Mouse (Mus musculus): ENCODE data around the gene Irgm2. TPM values are rescaled to one million over a fixed set of nuclear protein-coding genes. Genes with fewer than 3 reads are reported as not detected.
"Not testable (repeated sequence)": the region's sequence is repeated elsewhere in the genome, so short reads cannot be mapped to it uniquely, and the experiment has no call there.

Gene Irgm2
- polyA plus RNA-seq, 1 experiment from 2014 or later = 2.6 TPM

GRCm38 (mm10) chr11:58214391-58215048 lies 15.1 kb downstream of the Irgm2 start:
- Histone ChIP-seq H3K27me3 (no peaks in the 10 kb centered on the region), H3K4me3 (replicated peaks) (peak overlapping the region; percentile 75), H3K27ac (peak overlapping the region; percentile 89), H3K9me3 (replicated peaks) (no peaks in the 10 kb centered on the region), H3K4me2 (peak overlapping the region; percentile 70), H3K9ac (peak overlapping the region; percentile 86), H3K36me3 (no peaks in the 10 kb centered on the region), H3K4me1 (replicated peaks) (peaks cover 79% of the 10 kb centered on the region)
- peak; percentile 93 for ATAC-seq (ENCODE audit: low read depth)
- WGBS (ENCODE audit: insufficient replicate concordance) = 16% methylated on average over 16 of the region's 17 CpGs
- DNase-seq = peak; percentile 86

DNA sequence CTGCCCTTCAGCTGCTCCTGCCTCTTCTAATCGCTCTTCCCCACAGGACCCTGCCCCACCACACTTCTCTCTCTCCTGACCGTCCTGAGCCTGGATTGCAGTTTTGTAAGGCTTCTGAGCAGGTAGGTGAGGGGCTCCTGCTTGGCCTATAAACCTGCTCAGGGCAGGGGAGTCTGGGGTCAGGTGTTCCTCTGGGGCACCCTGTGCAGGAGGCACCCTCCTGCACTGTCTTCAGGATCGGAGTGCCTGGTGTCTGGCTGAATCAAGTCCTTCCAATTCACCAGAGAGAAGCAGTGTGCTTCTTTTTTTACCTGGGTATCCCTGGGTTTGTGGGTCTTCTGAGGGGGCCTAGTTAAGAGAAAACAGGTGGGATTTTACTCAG lies 15.6 kb downstream of the Irgm2 start:
- not testable (repeated sequence) for H3K36me3 ChIP-seq; H3K9me3 ChIP-seq (replicated peaks); H3K27me3 ChIP-seq; ATAC-seq (ENCODE audit: low read depth); DNase-seq
- Histone ChIP-seq H3K4me3 (replicated peaks) (peak overlapping the region; percentile 75), H3K27ac (peak overlapping the region; percentile 89), H3K4me1 (replicated peaks) (peaks cover 79% of the 10 kb centered on the region), H3K9ac (peak overlapping the region; percentile 86), H3K4me2 (peak overlapping the region; percentile 70)
- 7% methylated on average over 2 of the region's 3 CpGs for WGBS (ENCODE audit: insufficient replicate concordance)

- ATAC-seq (ENCODE audit: low read depth) = no peak
- no peaks in the 10 kb centered on the region for H3K36me3 ChIP-seq
- peak overlapping the region; percentile 24; the same call in 1 of the 2 replicates for H3K9ac ChIP-seq
- H3K27me3 ChIP-seq = no peaks in the 10 kb centered on the region
- H3K4me3 ChIP-seq (replicated peaks) = peak overlapping the region; percentile 75
- no peak for DNase-seq
- whole genome bisulfite sequencing (ENCODE audit: insufficient replicate concordance) = 69% methylated on average over 5 of the region's 5 CpGs
- H3K27ac ChIP-seq = peak overlapping the region; percentile 89; the same call in 1 of the 2 replicates
- no peaks in the 10 kb centered on the region for H3K9me3 ChIP-seq (replicated peaks)
- H3K4me1 ChIP-seq (replicated peaks) = peaks cover 72% of the 10 kb centered on the region
- peak overlapping the region; percentile 70 for H3K4me2 ChIP-seq
These were observed 16.4 kb downstream of the Irgm2 start for GRCm38 (mm10) chr11:58215814-58216213.

- no peaks in the 10 kb centered on the region for H3K9me3 ChIP-seq (replicated peaks)
- no peak overlapping the region for H3K27ac ChIP-seq
- ATAC-seq (ENCODE audit: low read depth) (no peak), DNase-seq (no peak)
- H3K4me3 ChIP-seq (replicated peaks) = no peak overlapping the region
- no peak overlapping the region for H3K4me2 ChIP-seq
- WGBS (ENCODE audit: insufficient replicate concordance) = 71% methylated on average over 6 of the region's 6 CpGs
- no peaks in the 10 kb centered on the region for H3K36me3 ChIP-seq
- H3K9ac ChIP-seq = no peak overlapping the region
- no peaks in the 10 kb centered on the region for H3K27me3 ChIP-seq
- H3K4me1 ChIP-seq (replicated peaks) = peaks cover 62% of the 10 kb centered on the region
These were observed 17.4 kb downstream of the Irgm2 start for GRCm38 (mm10) chr11:58216823-58217222.

DNA sequence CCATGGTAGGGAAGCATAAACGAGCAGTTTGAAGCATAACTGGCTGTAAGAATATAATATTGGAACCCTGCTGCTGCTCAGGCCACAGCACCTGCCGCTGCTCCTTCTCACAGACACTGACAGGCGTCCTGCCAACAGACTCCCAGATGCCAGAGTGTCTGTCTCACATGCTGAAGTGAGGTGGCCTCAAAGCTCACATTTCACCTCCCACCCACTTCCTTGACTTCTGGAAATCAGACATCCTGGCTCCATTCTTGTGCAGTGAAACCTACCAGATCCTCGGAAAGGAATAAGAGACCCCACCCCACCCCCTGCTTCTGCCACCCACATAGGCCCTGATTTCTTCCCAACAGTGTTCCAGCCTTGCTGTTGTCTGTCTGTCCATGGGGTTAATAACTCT lies 24.3 kb downstream of the Irgm2 start:
- Histone ChIP-seq H3K27ac (peak overlapping the region; percentile 47; the same call in 1 of the 2 replicates), H3K36me3 (no peaks in the 10 kb centered on the region), H3K4me1 (replicated peaks) (peaks cover 23% of the 10 kb centered on the region), H3K27me3 (no peaks in the 10 kb centered on the region), H3K9ac (0 out of 2 replicates have a peak overlapping the region, but pooled peaks have one; percentile 17), H3K4me3 (replicated peaks) (no peak overlapping the region), H3K9me3 (replicated peaks) (no peaks in the 10 kb centered on the region), H3K4me2 (no peak overlapping the region)
- WGBS (ENCODE audit: insufficient replicate concordance) = 29% methylated on average over 4 of the region's 4 CpGs
- ATAC-seq (ENCODE audit: low read depth) = no peak
- DNase-seq = no peak

DNA sequence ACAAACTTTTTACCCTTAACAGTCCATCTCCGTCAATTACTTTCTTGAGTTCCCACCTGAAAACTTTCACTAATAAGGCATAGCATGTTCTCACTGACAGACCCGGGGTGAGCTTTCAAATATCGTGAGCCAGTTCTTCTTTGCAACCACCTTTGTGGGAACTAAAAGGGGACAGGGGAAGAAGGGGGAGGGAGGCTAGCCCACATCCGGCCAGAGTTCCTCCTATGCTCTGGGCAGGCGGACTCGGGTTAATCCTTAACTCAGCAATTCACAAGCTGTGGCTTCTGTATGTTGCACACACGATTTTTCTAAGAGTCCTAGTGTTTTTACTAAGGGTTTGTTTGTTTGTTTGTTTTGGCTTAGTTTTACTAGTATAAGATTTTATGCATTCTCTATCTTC lies 24.9 kb downstream of the Irgm2 start:
- no peaks in the 10 kb centered on the region for H3K9me3 ChIP-seq (replicated peaks)
- ATAC-seq (ENCODE audit: low read depth) = 0 out of 2 replicates have a peak, but pooled peaks have one; percentile 41
- 12% methylated on average over 7 of the region's 7 CpGs for WGBS (ENCODE audit: insufficient replicate concordance)
- H3K4me1 ChIP-seq (replicated peaks) = peaks cover 18% of the 10 kb centered on the region
- no peak overlapping the region for H3K9ac ChIP-seq
- H3K27ac ChIP-seq = 0 out of 2 replicates have a peak overlapping the region, but pooled peaks have one; percentile 47
- H3K4me2 ChIP-seq = no peak overlapping the region
- no peaks in the 10 kb centered on the region for H3K27me3 ChIP-seq
- no peaks in the 10 kb centered on the region for H3K36me3 ChIP-seq
- no peak overlapping the region for H3K4me3 ChIP-seq (replicated peaks)
- no peak for DNase-seq

- H3K9ac ChIP-seq; DNase-seq; H3K9me3 ChIP-seq (replicated peaks); H3K4me2 ChIP-seq; H3K4me3 ChIP-seq (replicated peaks); H3K27ac ChIP-seq; H3K27me3 ChIP-seq; ATAC-seq (ENCODE audit: low read depth); H3K36me3 ChIP-seq: not testable (repeated sequence)
- H3K4me1 ChIP-seq (replicated peaks) = peaks cover 18% of the 10 kb centered on the region
- WGBS (ENCODE audit: insufficient replicate concordance) = 41% methylated on average over 2 of the region's 2 CpGs
These were observed 25.5 kb downstream of the Irgm2 start for GRCm38 (mm10) chr11:58224872-58225271.

DNA sequence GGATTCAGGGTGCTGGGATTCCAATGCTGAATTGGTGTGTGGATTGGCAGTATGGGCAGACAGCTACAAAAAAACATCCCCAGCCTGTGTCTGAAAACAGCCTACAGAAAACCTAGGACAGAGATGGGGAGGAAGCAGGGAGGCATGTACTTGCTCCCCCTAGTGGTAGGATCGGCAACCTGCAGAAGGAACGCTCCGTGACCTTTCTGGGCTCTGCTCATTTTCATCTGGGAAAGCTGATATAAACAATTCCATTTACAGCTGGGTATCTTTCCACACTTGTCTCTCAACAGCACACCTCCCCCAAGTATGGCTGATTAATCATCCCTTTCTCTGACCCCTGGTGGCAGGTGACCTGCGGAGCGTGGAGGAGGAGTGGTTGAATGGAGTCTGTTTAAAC lies 26.2 kb downstream of the Irgm2 start:
- DNase-seq (peak; percentile 60), ATAC-seq (ENCODE audit: low read depth) (peak; percentile 52; the same call in 1 of the 2 replicates)
- H3K9me3 ChIP-seq (replicated peaks) = no peaks in the 10 kb centered on the region
- no peak overlapping the region for H3K4me2 ChIP-seq
- no peak overlapping the region for H3K4me3 ChIP-seq (replicated peaks)
- 0 out of 2 replicates have a peak, but pooled peaks cover 4% of the 10 kb centered on the region for H3K27me3 ChIP-seq
- WGBS (ENCODE audit: insufficient replicate concordance) = 11% methylated on average over 5 of the region's 5 CpGs
- H3K4me1 ChIP-seq (replicated peaks) = peaks cover 18% of the 10 kb centered on the region
- H3K27ac ChIP-seq = no peak overlapping the region
- no peaks in the 10 kb centered on the region for H3K36me3 ChIP-seq
- H3K9ac ChIP-seq = no peak overlapping the region

DNA sequence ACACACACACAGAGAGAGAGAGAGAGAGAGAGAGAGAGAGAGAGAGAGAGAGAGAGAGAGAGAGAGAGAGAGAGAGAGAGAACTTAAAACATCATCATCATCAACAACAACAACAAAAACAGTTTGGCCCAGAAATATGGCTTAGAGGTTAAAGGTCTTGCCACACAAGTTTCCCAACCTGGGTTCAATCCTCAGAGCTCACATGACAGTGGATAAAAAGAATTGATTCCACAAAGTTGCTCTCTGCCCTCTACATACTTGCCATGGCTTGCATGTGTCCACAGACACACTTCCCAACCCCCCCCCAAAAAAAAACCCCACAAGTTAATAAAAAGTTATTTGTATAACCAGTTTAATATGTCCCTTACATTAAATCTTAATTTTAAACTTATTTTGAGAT lies 27.0 kb downstream of the Irgm2 start:
- ATAC-seq (ENCODE audit: low read depth) (no peak), DNase-seq (no peak)
- H3K27me3 ChIP-seq = 0 out of 2 replicates have a peak, but pooled peaks cover 9% of the 10 kb centered on the region
- no peak overlapping the region for H3K4me2 ChIP-seq
- H3K9ac ChIP-seq = no peak overlapping the region
- no peak overlapping the region for H3K27ac ChIP-seq
- no peaks in the 10 kb centered on the region for H3K36me3 ChIP-seq
- peaks cover 18% of the 10 kb centered on the region for H3K4me1 ChIP-seq (replicated peaks)
- no peak overlapping the region for H3K4me3 ChIP-seq (replicated peaks)
- no peaks in the 10 kb centered on the region for H3K9me3 ChIP-seq (replicated peaks)

DNA sequence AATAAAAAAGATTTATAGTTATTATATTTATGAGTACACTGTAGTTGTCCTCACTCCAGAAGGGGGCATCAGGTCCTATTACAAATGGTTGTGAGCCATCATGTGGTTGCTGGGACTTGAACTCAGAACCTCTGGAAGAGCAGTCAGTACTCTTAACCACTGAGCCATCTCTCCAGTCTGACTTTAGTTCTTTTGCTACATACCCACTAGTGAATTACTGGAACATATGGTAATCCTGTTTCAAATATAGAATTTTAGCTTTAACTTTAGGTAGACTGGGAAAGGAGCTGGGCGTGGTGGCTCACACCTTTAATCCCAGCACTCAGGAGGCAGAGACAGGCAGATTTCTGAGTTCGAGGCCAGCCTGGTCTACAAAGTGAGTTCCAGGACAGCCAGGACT lies 28.6 kb downstream of the Irgm2 start:
- H3K4me2 ChIP-seq; H3K4me3 ChIP-seq (replicated peaks); DNase-seq; H3K9me3 ChIP-seq (replicated peaks); H3K27ac ChIP-seq; H3K9ac ChIP-seq; ATAC-seq (ENCODE audit: low read depth); H3K36me3 ChIP-seq: not testable (repeated sequence)
- WGBS (ENCODE audit: insufficient replicate concordance) = 64% methylated on average over 2 of the region's 2 CpGs
- peaks cover 14% of the 10 kb centered on the region; the same call in 1 of the 2 replicates for H3K27me3 ChIP-seq
- H3K4me1 ChIP-seq (replicated peaks) = peaks cover 17% of the 10 kb centered on the region

DNA sequence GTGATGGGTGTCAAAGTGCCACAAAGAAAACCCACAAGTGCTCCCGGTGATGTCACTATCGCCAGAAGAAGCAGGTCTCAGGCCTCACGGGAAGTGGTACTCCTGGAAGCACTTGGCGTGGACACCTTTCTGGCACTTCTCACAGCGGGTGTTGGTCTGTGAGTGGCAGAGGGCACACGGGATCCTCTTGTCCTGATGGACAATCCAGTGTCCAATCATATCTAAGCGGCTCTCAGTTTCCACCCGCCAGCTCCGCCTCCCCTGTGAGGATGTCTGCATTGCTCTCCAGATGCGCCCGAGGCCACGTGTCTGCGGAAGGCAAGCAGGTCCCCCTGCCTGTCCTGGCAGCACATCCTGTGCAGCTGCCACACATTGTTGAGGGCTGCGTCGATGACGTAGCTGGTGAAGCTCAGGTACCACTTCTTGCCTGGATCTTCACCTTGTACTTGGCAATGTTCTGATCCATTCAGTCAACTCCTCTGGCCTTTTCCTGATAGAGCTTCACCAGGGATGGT lies 31.0 kb downstream of the Irgm2 start:
- Histone ChIP-seq H3K27ac (no peak overlapping the region), H3K27me3 (peaks cover 14% of the 10 kb centered on the region; the same call in 1 of the 2 replicates), H3K9me3 (replicated peaks) (no peaks in the 10 kb centered on the region), H3K9ac (no peak overlapping the region), H3K4me1 (replicated peaks) (0 out of 2 replicates have a peak, but pooled peaks cover 5% of the 10 kb centered on the region), H3K36me3 (no peaks in the 10 kb centered on the region), H3K4me2 (no peak overlapping the region), H3K4me3 (replicated peaks) (no peak overlapping the region)
- 55% methylated on average over 16 of the region's 16 CpGs for WGBS (ENCODE audit: insufficient replicate concordance)
- DNase-seq (no peak), ATAC-seq (ENCODE audit: low read depth) (no peak)

GRCm38 (mm10) chr11:58231156-58231555 lies 31.7 kb downstream of the Irgm2 start:
- no peak overlapping the region for H3K9ac ChIP-seq
- no peaks in the 10 kb centered on the region for H3K4me1 ChIP-seq (replicated peaks)
- peaks cover 14% of the 10 kb centered on the region; the same call in 1 of the 2 replicates for H3K27me3 ChIP-seq
- H3K36me3 ChIP-seq = no peaks in the 10 kb centered on the region
- WGBS (ENCODE audit: insufficient replicate concordance) = 67% methylated on average over 8 of the region's 8 CpGs
- ATAC-seq (ENCODE audit: low read depth) (no peak), DNase-seq (no peak)
- H3K27ac ChIP-seq = no peak overlapping the region
- no peak overlapping the region for H3K4me2 ChIP-seq
- no peaks in the 10 kb centered on the region for H3K9me3 ChIP-seq (replicated peaks)
- no peak overlapping the region for H3K4me3 ChIP-seq (replicated peaks)
